Mouse (Mus musculus) stomach, embryonic 14.5 days (tissue): ENCODE results near the gene Plekhh3. TPM values are rescaled to one million over a fixed set of nuclear protein-coding genes. Genes with fewer than 3 reads are reported as not detected.

Experiments
- ATAC-seq: fragments of 200-750 bp; cut with Nextera tagmentation; 2 replicates; pipeline ENCODE4 v1.8.0; 2017; ENCODE audit warnings: low read depth, moderate TSS enrichment; ENCODE audit not compliant: insufficient number of reproducible peaks, insufficient read depth, low FRiP score
- H3K27ac ChIP-seq: fragments of 300-500 bp; sonication (generic); 2 replicates; pipeline ENCODE4 v1.5.1; 2014; ENCODE audit warnings: mild to moderate bottlenecking, low read length, moderate library complexity, mixed read lengths
- H3K27me3 ChIP-seq: fragments of 300-500 bp; sonication (generic); 2 replicates; pipeline ENCODE4 v1.6.1; 2014; ENCODE audit warnings: low read length, control low read depth, mixed read lengths; ENCODE audit not compliant: control insufficient read depth, insufficient read depth
- H3K36me3 ChIP-seq: fragments of 300-500 bp; sonication (generic); 2 replicates; pipeline ENCODE4 v1.6.1; 2014; ENCODE audit warnings: mild to moderate bottlenecking, control low read depth, low read length, moderate library complexity, mixed read lengths; ENCODE audit not compliant: control insufficient read depth, insufficient read depth
- H3K4me1 ChIP-seq: fragments of 300-500 bp; sonication (generic); 2 replicates; pipeline ENCODE4 v1.6.1; 2014; ENCODE audit warnings: low read length, control low read depth, mixed read lengths; ENCODE audit not compliant: control insufficient read depth, insufficient read depth
- H3K4me2 ChIP-seq: fragments of 300-500 bp; sonication (generic); replicated peaks from 2 replicates; pipeline ENCODE4 v1.6.1; 2014; ENCODE audit warnings: low read depth, low read length, control low read depth
- H3K4me3 ChIP-seq: fragments of 300-500 bp; sonication (generic); 2 replicates; pipeline ENCODE4 v1.5.1; 2014; ENCODE audit warnings: low read depth, low read length, control low read depth
- H3K9ac ChIP-seq: fragments of 300-500 bp; sonication (generic); replicated peaks from 2 replicates; pipeline ENCODE4 v1.6.1; 2014; ENCODE audit warnings: low read depth, mild to moderate bottlenecking, control low read depth, low read length, moderate library complexity, mixed read lengths
- H3K9me3 ChIP-seq: fragments of 300-500 bp; sonication (generic); 2 replicates; pipeline ENCODE4 v1.6.1; 2016; ENCODE audit warnings: low read depth, low read length, control low read depth; ENCODE audit not compliant: control insufficient read depth
- WGBS: fragments of 180-500 bp; shearing (Covaris S2); extraction: QIAGEN DNeasy Blood & Tissue Kit; methylation state at CpG from one replicate; pipeline ENCODE4 v1.1.7; 2014; 5-methylcytosine and 5-hydroxymethylcytosine counted together
- polyA plus RNA-seq: library from polyadenylated mRNA; unstranded; fragments of >200 nt; fragmentation: Nextera tagmentation; extraction: Ambion mirVana; gene quantifications from 2 replicates; pipeline ENCODE4 v1.2.1, GENCODE M21; 2014

Gene Plekhh3
- polyA plus RNA-seq, 1 experiment from 2014 or later, result 26.0 TPM

GRCm38 (mm10) chr11:101195571-101195970 lies 24.4 kb upstream of the Plekhh3 start:
- no peak for ATAC-seq
- Histone ChIP-seq H3K4me3 (no peak overlapping the region), H3K9me3 (no peaks in the 10 kb centered on the region), H3K4me1 (peaks cover 7% of the 10 kb centered on the region), H3K36me3 (peaks cover 40% of the 10 kb centered on the region), H3K4me2 (no peak overlapping the region), H3K27me3 (no peaks in the 10 kb centered on the region), H3K27ac (no peak overlapping the region), H3K9ac (no peak overlapping the region)
- 89% methylated on average over 8 of the region's 8 CpGs for WGBS

DNA sequence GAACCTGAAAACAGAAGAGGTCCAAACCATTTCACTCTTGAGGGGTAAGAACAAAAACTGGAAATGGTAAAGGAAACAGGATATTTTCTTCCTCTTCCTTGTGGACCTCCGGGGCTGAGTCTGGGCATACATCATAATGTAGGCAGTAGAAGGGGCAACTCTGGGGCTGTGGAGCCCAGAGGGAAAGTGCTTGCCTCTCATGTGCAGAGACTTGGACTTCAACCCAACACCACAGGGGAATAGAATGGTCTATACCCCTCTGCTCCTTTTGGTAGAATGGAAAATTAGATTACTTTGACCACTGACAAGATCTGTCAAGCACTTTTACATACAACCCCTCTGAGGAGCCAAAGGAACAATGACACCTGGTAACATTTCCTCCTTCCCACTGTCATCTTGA lies 23.9 kb upstream of the Plekhh3 start:
- 80% methylated on average over 1 of the region's 1 CpGs for WGBS
- no peak overlapping the region for H3K27ac ChIP-seq

DNA sequence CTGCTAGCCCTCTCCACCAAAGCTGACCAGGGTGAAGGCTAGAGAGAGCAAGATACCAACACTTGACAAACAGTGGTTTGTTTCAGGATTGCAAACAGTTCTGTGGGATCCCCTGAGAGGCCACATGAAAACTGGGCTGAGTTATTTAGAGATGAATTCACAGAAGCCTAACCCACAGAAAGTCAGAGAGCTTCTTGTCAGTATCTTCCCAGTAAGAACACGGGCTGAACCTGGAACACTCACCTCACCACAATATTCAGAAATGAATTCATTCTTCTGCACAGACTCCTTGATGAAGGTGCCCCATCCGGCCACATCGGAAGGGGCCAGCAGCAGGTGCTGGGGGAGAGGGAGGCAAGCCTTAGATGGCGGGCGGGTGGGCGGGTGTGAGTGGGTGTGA lies 23.5 kb upstream of the Plekhh3 start:
- no peak overlapping the region for H3K9ac ChIP-seq
- no peak overlapping the region for H3K4me2 ChIP-seq
- no peaks in the 10 kb centered on the region for H3K9me3 ChIP-seq
- 83% methylated on average over 6 of the region's 6 CpGs for WGBS
- no peaks in the 10 kb centered on the region for H3K27me3 ChIP-seq
- H3K36me3 ChIP-seq, result peaks cover 30% of the 10 kb centered on the region
- no peak for ATAC-seq
- H3K27ac ChIP-seq, result no peak overlapping the region
- H3K4me3 ChIP-seq, result no peak overlapping the region
- peaks cover 15% of the 10 kb centered on the region for H3K4me1 ChIP-seq

More for the DNA sequence above, 23.9 kb upstream of the Plekhh3 start:
- H3K9ac ChIP-seq, result no peak overlapping the region
- H3K4me2 ChIP-seq, result no peak overlapping the region
- no peak for ATAC-seq
- no peak overlapping the region for H3K4me3 ChIP-seq
- H3K9me3 ChIP-seq, result no peaks in the 10 kb centered on the region
- H3K27me3 ChIP-seq, result no peaks in the 10 kb centered on the region
- peaks cover 11% of the 10 kb centered on the region for H3K4me1 ChIP-seq
- H3K36me3 ChIP-seq, result peaks cover 35% of the 10 kb centered on the region

- H3K27ac ChIP-seq, result no peak overlapping the region
- no peak overlapping the region for H3K4me2 ChIP-seq
- H3K9ac ChIP-seq, result no peak overlapping the region
- peaks cover 25% of the 10 kb centered on the region for H3K36me3 ChIP-seq
- ATAC-seq, result no peak
- H3K4me1 ChIP-seq, result peaks cover 20% of the 10 kb centered on the region
- no peak overlapping the region for H3K4me3 ChIP-seq
- no peaks in the 10 kb centered on the region for H3K9me3 ChIP-seq
- H3K27me3 ChIP-seq, result no peaks in the 10 kb centered on the region
- WGBS, result 65% methylated on average over 5 of the region's 5 CpGs
Measured at GRCm38 (mm10) chr11:101194137-101194536, 23.0 kb upstream of the Plekhh3 start.

DNA sequence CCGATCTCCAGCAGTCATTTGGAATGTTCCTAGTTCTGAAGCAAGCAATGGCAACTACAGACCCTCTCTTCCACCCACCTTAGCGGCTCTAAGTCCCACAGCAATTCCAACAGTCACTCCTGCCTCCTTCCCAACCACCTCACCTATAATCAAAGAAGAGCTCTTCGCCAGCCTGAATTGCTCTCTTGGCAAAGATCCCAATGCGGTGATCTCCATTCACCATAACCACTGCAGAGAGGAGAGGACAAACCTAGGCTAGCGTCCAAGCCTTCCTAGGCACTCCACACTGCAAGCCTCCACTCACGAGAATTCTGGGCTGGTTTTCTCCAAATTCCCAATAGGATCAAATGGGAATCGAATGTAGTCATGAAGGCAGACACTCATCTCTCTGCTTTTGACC lies 21.9 kb upstream of the Plekhh3 start:
- H3K4me3 ChIP-seq, result no peak overlapping the region
- H3K9me3 ChIP-seq, result no peaks in the 10 kb centered on the region
- H3K4me2 ChIP-seq, result no peak overlapping the region
- H3K36me3 ChIP-seq, result peaks cover 20% of the 10 kb centered on the region
- WGBS, result 89% methylated on average over 7 of the region's 7 CpGs
- no peaks in the 10 kb centered on the region for H3K27me3 ChIP-seq
- no peak overlapping the region for H3K9ac ChIP-seq
- H3K27ac ChIP-seq, result no peak overlapping the region
- no peak for ATAC-seq
- H3K4me1 ChIP-seq, result peaks cover 25% of the 10 kb centered on the region

DNA sequence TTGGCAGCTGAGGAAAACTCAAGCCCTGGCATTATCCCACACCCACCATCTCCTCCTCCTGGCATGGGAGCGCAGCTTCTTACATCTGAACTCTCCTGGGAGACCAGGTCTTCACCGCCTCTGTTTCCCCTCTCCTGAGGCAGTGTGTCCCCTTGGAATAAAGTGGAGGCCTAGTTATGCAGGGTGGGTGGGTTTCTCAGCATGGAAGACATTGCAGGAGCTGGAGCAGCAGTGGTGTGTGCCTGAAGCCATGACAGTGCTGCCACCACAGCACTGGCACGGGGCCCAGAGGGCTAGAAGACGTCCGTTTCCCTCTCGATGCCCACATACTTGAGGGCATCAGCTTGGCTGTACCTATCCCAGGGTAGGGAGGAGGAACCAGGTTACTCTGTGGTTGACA lies 21.5 kb upstream of the Plekhh3 start:
- H3K4me2 ChIP-seq, result no peak overlapping the region
- no peak for ATAC-seq

DNA sequence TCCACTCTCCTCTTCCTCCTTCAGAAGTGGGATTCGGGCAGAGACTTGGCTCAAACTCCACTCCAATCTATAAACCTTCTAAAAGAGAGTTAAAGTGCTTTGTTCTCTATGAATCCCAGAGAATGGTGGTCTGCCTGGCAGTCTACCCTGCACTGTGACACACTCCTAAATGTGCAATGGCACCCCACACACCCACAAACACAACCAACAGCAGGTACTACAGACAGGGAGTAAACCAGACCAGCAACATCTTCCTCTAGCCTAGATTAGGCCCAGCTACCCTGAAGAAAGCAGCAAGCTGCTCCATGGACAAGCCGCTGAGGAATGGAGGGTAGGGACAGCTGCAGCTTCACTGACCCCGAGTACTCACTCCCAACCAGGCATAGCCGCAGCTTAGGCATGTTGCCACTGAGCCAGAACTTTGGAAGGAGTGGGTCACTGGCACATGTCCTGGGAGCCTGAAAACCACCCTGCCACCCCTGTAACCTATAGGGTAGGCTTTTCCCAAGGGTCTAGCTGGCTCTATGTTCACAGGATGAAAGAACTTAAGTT lies 20.8 kb upstream of the Plekhh3 start:
- no peak overlapping the region for H3K9ac ChIP-seq
- H3K9me3 ChIP-seq, result no peaks in the 10 kb centered on the region
- H3K27ac ChIP-seq, result no peak overlapping the region
- H3K4me1 ChIP-seq, result peaks cover 25% of the 10 kb centered on the region
- H3K36me3 ChIP-seq, result peaks cover 20% of the 10 kb centered on the region
- no peaks in the 10 kb centered on the region for H3K27me3 ChIP-seq
- H3K4me3 ChIP-seq, result no peak overlapping the region
- ATAC-seq, result no peak
- H3K4me2 ChIP-seq, result no peak overlapping the region
- 82% methylated on average over 4 of the region's 4 CpGs for WGBS

More for the DNA sequence above, 21.5 kb upstream of the Plekhh3 start:
- Histone ChIP-seq H3K27me3 (no peaks in the 10 kb centered on the region), H3K27ac (no peak overlapping the region), H3K9me3 (no peaks in the 10 kb centered on the region), H3K9ac (no peak overlapping the region), H3K4me3 (no peak overlapping the region), H3K36me3 (peaks cover 20% of the 10 kb centered on the region), H3K4me1 (peaks cover 25% of the 10 kb centered on the region)
- 90% methylated on average over 6 of the region's 6 CpGs for WGBS

- H3K9ac ChIP-seq, result no peak overlapping the region
- H3K27ac ChIP-seq, result peak overlapping the region; percentile 94
- H3K9me3 ChIP-seq, result no peaks in the 10 kb centered on the region
- H3K4me1 ChIP-seq, result peaks cover 25% of the 10 kb centered on the region
- ATAC-seq, result no peak
- no peak overlapping the region for H3K4me2 ChIP-seq
- H3K36me3 ChIP-seq, result peaks cover 13% of the 10 kb centered on the region
- H3K4me3 ChIP-seq, result no peak overlapping the region
- 51% methylated on average over 17 of the region's 17 CpGs for WGBS
- no peaks in the 10 kb centered on the region for H3K27me3 ChIP-seq
Measured at GRCm38 (mm10) chr11:101190913-101191907, 20.1 kb upstream of the Plekhh3 start.
